Mouse (Mus musculus) NIH3T3 (cell line): Measurements from ENCODE around the gene Fam81a.

ENCODE experiments used
- DNase-seq: peaks from one replicate; pipeline ENCODE4 v3.0.0-alpha.2; 2012; ENCODE audit warnings: low read depth

Gene Fam81a

GRCm38 (mm10) chr9:70142460-70142859 lies at the start of gene Fam81a:
TSS of gene Fam81a (minus strand) at chr9:70142560.
- no peak for DNase-seq

GRCm38 (mm10) chr9:70182639-70183038 lies 40.3 kb upstream of the Fam81a start:
- no peak for DNase-seq

- DNase-seq, result no peak
These were observed 39.4 kb upstream of the Fam81a start for GRCm38 (mm10) chr9:70181719-70182118.

DNA sequence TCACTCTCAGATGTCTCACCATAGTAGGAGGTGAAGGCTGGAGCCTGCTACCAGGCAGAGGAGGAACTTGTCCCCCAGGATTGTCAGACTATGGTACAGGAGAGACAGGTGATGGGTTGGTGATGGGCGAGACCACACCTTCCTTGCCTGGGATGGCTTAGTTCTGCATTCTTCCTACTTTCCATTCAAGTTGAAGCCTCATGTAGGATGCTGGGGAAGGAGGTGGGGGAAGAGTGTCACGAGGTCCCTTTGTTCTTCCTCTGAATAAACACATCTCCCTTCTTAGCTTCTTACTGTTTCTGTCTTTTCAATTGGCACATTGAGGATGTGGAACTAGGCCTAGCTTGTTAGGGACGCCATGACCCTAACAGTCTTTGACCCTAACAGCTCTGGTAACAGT lies 33.9 kb upstream of the Fam81a start:
- no peak for DNase-seq

GRCm38 (mm10) chr9:70174896-70175295 lies 32.5 kb upstream of the Fam81a start:
- no peak for DNase-seq

GRCm38 (mm10) chr9:70174291-70174848 lies 32.0 kb upstream of the Fam81a start:
- DNase-seq, result peak; percentile 10

DNA sequence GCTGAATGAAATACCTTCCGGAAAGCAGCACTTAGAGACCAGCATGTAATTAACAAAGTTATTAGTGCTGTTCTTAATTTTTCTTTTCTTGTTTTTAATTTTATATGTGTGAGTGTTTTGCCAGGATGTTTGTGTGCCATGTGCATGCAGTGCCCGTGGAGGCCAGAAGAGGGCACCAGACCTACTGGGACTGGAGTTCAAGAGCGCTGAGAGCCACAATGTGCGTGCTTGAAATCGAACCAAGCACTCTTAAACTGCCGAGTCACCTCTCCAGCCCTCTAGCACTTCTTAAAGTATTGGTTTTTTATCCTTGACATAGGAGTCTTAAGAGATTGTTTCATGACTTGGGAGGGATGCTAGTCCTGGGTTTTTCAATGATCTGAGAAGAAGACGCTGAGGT lies 26.6 kb upstream of the Fam81a start:
- peak; percentile 14 for DNase-seq

DNA sequence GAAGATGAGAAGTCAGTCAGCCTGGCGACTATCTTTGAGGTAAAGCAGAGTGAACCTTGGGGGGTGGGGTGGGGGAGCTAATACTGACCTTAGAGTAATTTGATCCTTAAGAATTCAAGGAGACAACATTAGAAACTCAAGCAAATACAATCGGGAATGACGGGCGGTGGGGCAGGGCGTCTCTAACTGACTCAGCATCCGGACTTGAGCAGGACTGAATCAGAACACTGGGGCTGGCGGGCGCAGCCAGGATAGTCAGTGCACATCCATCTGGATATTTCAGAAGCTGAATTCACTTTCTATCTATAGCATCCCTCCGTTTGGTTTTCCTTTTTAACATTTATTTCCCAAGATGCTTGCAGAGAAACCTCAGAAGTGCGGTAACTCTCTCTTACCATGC lies 17.7 kb upstream of the Fam81a start:
- DNase-seq, result no peak

DNA sequence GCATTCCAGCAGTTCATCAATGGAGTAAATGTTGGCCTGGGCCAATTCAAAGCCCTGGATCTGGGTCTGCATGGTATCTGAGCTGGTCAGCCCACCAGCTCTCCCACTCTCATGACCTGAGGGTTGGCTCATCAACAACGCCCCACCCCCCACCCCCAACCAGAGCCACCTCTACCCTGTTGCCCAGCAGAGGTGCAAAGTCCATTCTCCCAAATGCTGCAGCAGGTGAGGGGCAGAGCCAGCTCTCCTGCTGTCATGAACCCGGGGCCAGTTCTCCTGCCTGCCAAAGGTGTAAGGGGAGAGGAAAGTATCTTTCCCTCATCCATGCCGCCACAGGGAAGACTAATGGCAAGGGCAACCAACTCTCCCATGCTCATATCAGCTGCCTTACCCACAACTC lies 5.3 kb upstream of the Fam81a start:
- no peak for DNase-seq

- peak; percentile 3 for DNase-seq
These were observed 3.1 kb upstream of the Fam81a start for GRCm38 (mm10) chr9:70145426-70145825.

- DNase-seq, result no peak
These were observed 966 bp upstream of the Fam81a start for GRCm38 (mm10) chr9:70143326-70143725.

- DNase-seq, result no peak
These were observed 454 bp downstream of the Fam81a start for GRCm38 (mm10) chr9:70141885-70142326.

GRCm38 (mm10) chr9:70140871-70141796 lies 1.2 kb downstream of the Fam81a start:
- DNase-seq, result no peak

GRCm38 (mm10) chr9:70140340-70140739 lies 2.0 kb downstream of the Fam81a start:
- DNase-seq, result no peak

DNA sequence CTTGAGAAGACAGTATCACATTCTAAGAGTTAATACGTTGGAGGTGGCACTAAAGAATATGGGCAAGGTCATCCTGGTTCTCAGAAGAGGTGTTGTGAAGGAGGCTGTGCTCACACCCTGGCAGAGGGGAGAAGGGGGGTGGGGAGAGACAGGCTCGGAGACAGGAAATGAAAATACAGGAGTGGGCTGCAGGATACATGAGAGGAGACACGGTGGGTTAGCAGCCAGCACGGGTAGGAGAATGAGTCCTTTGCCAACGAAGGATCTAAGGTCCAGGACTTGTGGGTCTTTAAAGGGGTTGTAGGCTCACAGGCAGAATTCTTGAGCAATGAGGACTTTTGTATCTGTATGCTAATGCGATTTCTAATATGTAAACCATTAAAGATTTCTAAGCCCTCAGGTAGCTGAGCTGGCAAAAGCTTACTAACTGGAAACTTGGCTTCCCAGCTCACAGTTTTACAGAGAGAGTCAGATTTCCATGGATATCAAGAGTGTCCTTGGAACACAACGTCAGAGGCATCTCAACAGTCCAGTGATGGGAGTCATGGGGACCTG lies 3.0 kb downstream of the Fam81a start:
- no peak for DNase-seq

DNA sequence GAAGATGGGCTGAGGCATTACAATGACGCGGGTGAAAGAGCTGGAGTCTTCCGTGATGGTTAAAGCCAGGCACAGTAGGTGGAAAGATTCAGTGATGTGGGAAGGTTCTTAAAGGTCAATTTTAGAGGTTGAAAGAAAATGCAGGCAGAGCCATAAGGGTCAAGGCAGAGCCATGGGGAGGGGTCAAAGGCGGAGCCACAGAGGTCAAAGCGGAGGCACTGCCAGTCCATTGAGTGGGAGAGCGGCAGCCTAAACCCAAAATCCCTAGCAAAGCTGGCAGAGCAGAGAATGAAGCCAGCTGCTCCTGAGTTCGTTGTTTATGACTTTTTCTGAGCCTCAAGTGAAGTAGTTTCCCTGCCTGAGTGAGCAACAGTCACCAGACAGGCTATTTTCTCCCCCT lies 3.8 kb downstream of the Fam81a start:
- DNase-seq, result no peak

DNA sequence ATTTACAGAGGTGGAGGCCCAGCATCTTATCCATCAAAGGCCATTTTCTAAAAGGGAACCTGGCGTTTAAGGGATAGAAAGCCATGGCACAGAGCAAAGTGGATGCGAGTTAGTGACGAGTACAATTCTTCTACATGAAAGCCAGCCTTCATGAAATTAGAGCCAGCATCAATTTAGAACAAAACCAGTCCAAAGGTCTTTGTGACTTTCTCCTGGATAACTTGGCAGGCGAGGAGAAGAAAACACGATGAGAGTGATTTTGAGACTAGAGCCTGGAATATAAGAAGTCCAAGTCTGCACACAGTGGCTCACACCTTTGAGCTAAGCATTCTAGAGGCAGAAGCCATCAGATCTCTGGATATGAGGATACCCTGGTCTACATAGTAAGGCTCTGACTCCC lies 4.4 kb downstream of the Fam81a start:
- no peak for DNase-seq

DNA sequence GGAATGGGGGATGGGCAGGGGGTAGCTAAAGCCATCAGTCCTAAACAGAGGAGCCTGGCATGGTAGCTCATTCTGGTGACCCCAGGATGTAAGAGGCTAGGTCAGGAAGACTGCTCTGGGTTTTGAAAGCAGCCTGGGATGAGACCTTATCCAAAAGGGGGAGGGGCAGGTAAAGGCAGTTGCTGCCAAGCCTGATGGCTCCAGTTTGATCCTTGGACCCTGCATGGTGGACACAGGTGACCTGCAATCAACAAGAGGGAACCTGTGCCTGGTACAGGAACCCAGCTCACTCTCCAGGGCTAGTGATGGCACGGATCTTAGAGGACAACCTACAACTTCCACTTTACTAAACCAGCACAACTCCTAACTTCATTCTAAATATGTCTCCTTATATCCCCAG lies 7.2 kb downstream of the Fam81a start:
- no peak for DNase-seq

- DNase-seq, result no peak
These were observed 7.6 kb downstream of the Fam81a start for GRCm38 (mm10) chr9:70134716-70135115.

DNA sequence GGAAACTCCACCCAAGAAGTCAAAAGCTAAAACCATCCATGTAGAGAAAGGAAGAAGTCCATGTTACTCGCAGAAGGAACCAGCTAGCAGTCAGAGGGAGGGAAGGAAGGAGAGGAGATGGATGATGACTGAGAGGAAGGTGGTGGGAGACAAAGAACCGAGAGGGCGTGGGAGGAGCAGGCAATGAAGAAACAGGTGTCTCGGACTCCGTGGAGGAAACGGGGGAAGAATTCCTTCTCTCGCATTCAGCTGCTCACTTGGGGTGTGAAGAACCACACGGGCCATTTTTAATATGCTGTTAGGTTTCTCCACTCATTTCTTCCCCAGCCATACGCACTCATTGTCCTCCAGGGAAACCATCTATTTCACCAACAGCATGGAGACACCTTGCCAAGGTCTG lies 8.1 kb downstream of the Fam81a start:
- DNase-seq, result no peak

- peak; percentile 3 for DNase-seq
These were observed 11.6 kb downstream of the Fam81a start for GRCm38 (mm10) chr9:70130786-70131185.

GRCm38 (mm10) chr9:70111869-70112286 lies 30.5 kb downstream of the Fam81a start:
- DNase-seq, result no peak

- DNase-seq, result no peak
These were observed 31.5 kb downstream of the Fam81a start for GRCm38 (mm10) chr9:70110871-70111270.
